Mouse (Mus musculus) stomach, postnatal 0 days (tissue): ENCODE measurements at regions not wholly inside any gene's neighbourhood (a gene's known extent, or its start where the extent isn't known, plus 50 kb on each side); places are given as distances from the start of the nearest gene placed in this dataset.

Experiments
- ATAC-seq: fragments of 200-750 bp; cut with Nextera tagmentation; 2 replicates; pipeline ENCODE4 v1.8.0; 2017; ENCODE audit not compliant: low FRiP score, low TSS enrichment
- DNase-seq: peaks from one replicate; pipeline ENCODE4 v3.0.0-alpha.2; 2016; ENCODE audit warnings: low spot score
- H3K27ac ChIP-seq: fragments of 300-500 bp; sonication (generic); replicated peaks from 2 replicates; pipeline ENCODE4 v1.5.1; 2014; ENCODE audit warnings: mild to moderate bottlenecking, control low read depth
- H3K27me3 ChIP-seq: fragments of 300-500 bp; sonication (generic); 2 replicates; pipeline ENCODE4 v1.6.1; 2014; ENCODE audit warnings: low read length; ENCODE audit not compliant: control insufficient read depth, insufficient read depth
- H3K36me3 ChIP-seq: fragments of 300-500 bp; sonication (generic); 2 replicates; pipeline ENCODE4 v1.6.1; 2014; ENCODE audit warnings: low read length, mixed read lengths; ENCODE audit not compliant: control insufficient read depth, insufficient read depth
- H3K4me1 ChIP-seq: fragments of 300-500 bp; sonication (generic); replicated peaks from 2 replicates; pipeline ENCODE4 v1.6.1; 2014; ENCODE audit warnings: antibody characterized with exemption; ENCODE audit not compliant: control insufficient read depth, insufficient read depth
- H3K4me2 ChIP-seq: fragments of 300-500 bp; sonication (generic); replicated peaks from 2 replicates; pipeline ENCODE4 v1.6.1; 2014; ENCODE audit warnings: low read depth, mild to moderate bottlenecking, control low read depth, moderate library complexity
- H3K4me3 ChIP-seq: fragments of 300-500 bp; sonication (generic); 2 replicates; pipeline ENCODE4 v1.5.1; 2014; ENCODE audit warnings: low read depth, low read length, control low read depth
- H3K9ac ChIP-seq: fragments of 300-500 bp; sonication (generic); 2 replicates; pipeline ENCODE4 v1.6.1; 2014; ENCODE audit warnings: mild to moderate bottlenecking, low read length, control low read depth, mixed read lengths
- H3K9me3 ChIP-seq: fragments of 300-500 bp; sonication (generic); 2 replicates; pipeline ENCODE4 v1.6.1; 2016; ENCODE audit warnings: low read length; ENCODE audit not compliant: control insufficient read depth
- CTCF ChIP-seq: IDR thresholded peaks from 2 replicates; pipeline ENCODE4 v1.5.1; 2016; ENCODE audit warnings: antibody characterized with exemption, low read depth, mild to moderate bottlenecking, moderate library complexity
- EP300 ChIP-seq: optimal IDR thresholded peaks from 2 replicates; pipeline ENCODE3; 2016; ENCODE audit warnings: antibody characterized with exemption
- WGBS: fragments of 180-500 bp; shearing (Covaris S2); extraction: QIAGEN DNeasy Blood & Tissue Kit; methylation state at CpG from one replicate; pipeline ENCODE4 v1.1.7; 2014; 5-methylcytosine and 5-hydroxymethylcytosine counted together

- DNase-seq (no peak), ATAC-seq (no peak)
- no peaks in the 10 kb centered on the region for H3K36me3 ChIP-seq
- no peak for TF ChIP-seq EP300
- no peak for TF ChIP-seq CTCF
- H3K4me2 ChIP-seq, result no peak overlapping the region
- no peak overlapping the region for H3K9ac ChIP-seq
- H3K27me3 ChIP-seq, result no peaks in the 10 kb centered on the region
- 77% methylated on average over 4 of the region's 4 CpGs for WGBS
- H3K9me3 ChIP-seq, result no peaks in the 10 kb centered on the region
- H3K27ac ChIP-seq, result no peak overlapping the region
- no peaks in the 10 kb centered on the region for H3K4me1 ChIP-seq
- no peak overlapping the region for H3K4me3 ChIP-seq
Measured at GRCm38 (mm10) chr14:46614936-46615335, 145.4 kb upstream of the Cdkn3 start.

- no peak overlapping the region for H3K4me2 ChIP-seq
- no peak for ATAC-seq
- H3K9ac ChIP-seq, result no peak overlapping the region
- no peaks in the 10 kb centered on the region for H3K36me3 ChIP-seq
- no peaks in the 10 kb centered on the region for H3K4me1 ChIP-seq
- no peak overlapping the region for H3K4me3 ChIP-seq
- 40% methylated on average over 4 of the region's 4 CpGs for WGBS
- no peaks in the 10 kb centered on the region for H3K27me3 ChIP-seq
- no peaks in the 10 kb centered on the region for H3K9me3 ChIP-seq
- no peak for DNase-seq
- H3K27ac ChIP-seq, result no peak overlapping the region
- TF ChIP-seq CTCF (no peak), EP300 (no peak)
Measured at GRCm38 (mm10) chr14:46613748-46614147, 146.6 kb upstream of the Cdkn3 start.

DNA sequence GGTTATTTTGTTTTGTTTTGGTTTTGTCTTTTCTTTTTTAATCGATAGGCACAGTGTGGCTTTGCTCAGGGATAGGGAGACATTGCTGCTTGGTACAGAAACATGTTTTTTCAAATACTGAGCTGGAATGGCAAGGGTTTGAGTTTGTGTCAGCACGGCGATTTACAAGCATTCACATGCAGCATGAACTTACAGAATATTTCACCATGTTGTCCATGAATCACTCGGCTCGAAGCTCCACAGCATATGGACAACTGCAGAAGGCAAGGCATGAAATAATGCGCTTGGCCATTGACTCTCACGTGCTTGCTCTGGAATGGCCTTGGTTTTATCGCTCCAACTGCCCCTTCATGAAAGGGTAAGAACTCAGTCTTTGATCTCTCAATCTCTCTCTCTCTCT, 147.1 kb upstream of the Cdkn3 start:
- TF ChIP-seq EP300 (no peak), CTCF (no peak)
- Histone ChIP-seq H3K27ac (no peak overlapping the region), H3K4me3 (no peak overlapping the region), H3K4me2 (no peak overlapping the region), H3K9me3 (no peaks in the 10 kb centered on the region), H3K4me1 (no peaks in the 10 kb centered on the region), H3K27me3 (no peaks in the 10 kb centered on the region), H3K9ac (no peak overlapping the region), H3K36me3 (no peaks in the 10 kb centered on the region)
- no peak for ATAC-seq
- DNase-seq, result no peak
- 62% methylated on average over 8 of the region's 8 CpGs for WGBS

DNA sequence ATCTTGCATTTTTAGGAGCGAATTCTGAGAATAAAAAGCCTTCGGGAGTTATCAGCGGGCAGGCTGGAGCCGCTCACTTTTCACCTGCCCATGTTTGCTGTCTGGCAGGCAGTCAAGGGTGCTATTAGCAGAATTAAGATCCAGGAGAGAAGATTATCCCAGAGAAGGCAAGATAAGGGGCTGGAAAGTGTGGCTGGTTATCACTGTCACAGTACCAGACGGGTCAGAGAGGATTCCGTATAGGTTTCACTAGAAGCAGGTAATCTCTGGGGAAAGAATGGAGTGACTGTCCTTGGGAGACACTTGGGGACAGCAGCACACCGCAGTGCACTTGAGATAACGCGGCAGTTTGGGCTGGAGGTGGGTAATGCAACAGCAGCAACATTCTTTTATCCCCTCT, 147.8 kb upstream of the Cdkn3 start:
- no peak for ATAC-seq
- no peaks in the 10 kb centered on the region for H3K4me1 ChIP-seq
- H3K27me3 ChIP-seq, result no peaks in the 10 kb centered on the region
- DNase-seq, result no peak
- H3K27ac ChIP-seq, result no peak overlapping the region
- H3K9me3 ChIP-seq, result no peaks in the 10 kb centered on the region
- H3K9ac ChIP-seq, result no peak overlapping the region
- no peak overlapping the region for H3K4me3 ChIP-seq
- H3K36me3 ChIP-seq, result no peaks in the 10 kb centered on the region
- no peak for TF ChIP-seq EP300
- TF ChIP-seq CTCF, result no peak
- WGBS, result 47% methylated on average over 9 of the region's 9 CpGs
- no peak overlapping the region for H3K4me2 ChIP-seq

DNA sequence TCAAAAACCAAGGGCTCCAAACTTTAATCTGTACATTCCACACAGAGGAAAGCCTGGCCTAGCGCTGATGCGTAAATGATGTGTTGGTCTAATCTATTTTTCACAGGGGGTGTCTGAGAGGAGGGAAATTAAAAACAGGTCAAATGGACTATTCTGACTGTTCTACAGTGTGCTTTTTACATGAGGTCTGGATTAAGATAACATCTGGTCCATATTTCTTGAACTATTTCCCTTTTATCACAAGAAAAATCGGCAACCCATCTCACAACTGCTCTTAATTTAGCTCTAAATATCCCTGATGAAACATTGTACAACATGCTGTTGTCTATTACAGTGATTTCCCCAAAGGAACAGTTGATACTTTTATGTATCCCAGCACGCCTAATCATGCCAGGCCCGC, 149.4 kb upstream of the Cdkn3 start:
- Histone ChIP-seq H3K9me3 (no peaks in the 10 kb centered on the region), H3K36me3 (no peaks in the 10 kb centered on the region), H3K27me3 (no peaks in the 10 kb centered on the region), H3K27ac (no peak overlapping the region), H3K4me3 (no peak overlapping the region), H3K4me1 (no peaks in the 10 kb centered on the region), H3K9ac (no peak overlapping the region), H3K4me2 (no peak overlapping the region)
- no peak for TF ChIP-seq CTCF
- TF ChIP-seq EP300, result no peak
- WGBS, result 85% methylated on average over 5 of the region's 5 CpGs
- DNase-seq (no peak), ATAC-seq (no peak)

GRCm38 (mm10) chr14:46610226-46610855, 150.0 kb upstream of the Cdkn3 start:
- Histone ChIP-seq H3K9ac (no peak overlapping the region), H3K27ac (no peak overlapping the region), H3K27me3 (no peaks in the 10 kb centered on the region), H3K4me3 (no peak overlapping the region), H3K9me3 (no peaks in the 10 kb centered on the region), H3K4me2 (no peak overlapping the region), H3K36me3 (no peaks in the 10 kb centered on the region), H3K4me1 (no peaks in the 10 kb centered on the region)
- DNase-seq (no peak), ATAC-seq (no peak)
- 73% methylated on average over 9 of the region's 9 CpGs for WGBS
- no peak for TF ChIP-seq CTCF
- no peak for TF ChIP-seq EP300
